Mouse (Mus musculus) forebrain, postnatal 0 days (tissue): ENCODE results near the gene Arpc2. TPM values are rescaled to one million over a fixed set of nuclear protein-coding genes. Genes with fewer than 3 reads are reported as not detected.

Experiments used
- ATAC-seq: fragments of 200-750 bp; cut with Nextera tagmentation; 2 replicates; pipeline ENCODE4 v1.8.0; 2017; ENCODE audit warnings: mild to moderate bottlenecking, moderate library complexity
- DNase-seq: peaks from one replicate; pipeline ENCODE4 v3.0.0-alpha.2; 2015
- H3K27ac ChIP-seq: fragments of 300-500 bp; sonication (generic); 2 replicates; pipeline ENCODE4 v1.5.1; 2014; ENCODE audit warnings: low read depth, mild to moderate bottlenecking, antibody characterized with exemption, low read length, moderate library complexity, mixed read lengths
- H3K27me3 ChIP-seq: fragments of 300-500 bp; sonication (generic); 2 replicates; pipeline ENCODE4 v1.6.1; 2014; ENCODE audit warnings: mild to moderate bottlenecking, low read length, mixed read lengths; ENCODE audit not compliant: insufficient read depth
- H3K36me3 ChIP-seq: fragments of 300-500 bp; sonication (generic); 2 replicates; pipeline ENCODE4 v1.6.1; 2014; ENCODE audit warnings: mild to moderate bottlenecking, moderate library complexity; ENCODE audit not compliant: insufficient read depth
- H3K4me1 ChIP-seq: fragments of 300-500 bp; sonication (generic); 2 replicates; pipeline ENCODE4 v1.6.1; 2014; ENCODE audit warnings: antibody characterized with exemption; ENCODE audit not compliant: insufficient read depth
- H3K4me2 ChIP-seq: fragments of 300-500 bp; sonication (generic); 2 replicates; pipeline ENCODE4 v1.6.1; 2014; ENCODE audit warnings: low read depth, mild to moderate bottlenecking, moderate library complexity
- H3K4me3 ChIP-seq: fragments of 300-500 bp; sonication (generic); 2 replicates; pipeline ENCODE4 v1.5.1; 2014; ENCODE audit warnings: low read depth, low read length, mixed read lengths
- H3K9ac ChIP-seq: fragments of 300-500 bp; sonication (generic); 2 replicates; pipeline ENCODE4 v1.6.1; 2014; ENCODE audit warnings: mild to moderate bottlenecking
- H3K9me3 ChIP-seq: fragments of 300-500 bp; sonication (generic); 2 replicates; pipeline ENCODE4 v1.6.1; 2016; ENCODE audit warnings: low read length
- CTCF ChIP-seq: sonication (generic); IDR thresholded peaks from 2 replicates; pipeline ENCODE4 v1.5.1; 2016; ENCODE audit warnings: antibody characterized with exemption, control low read depth, low read depth
- WGBS: fragments of 180-500 bp; shearing (Covaris S2); extraction: QIAGEN DNeasy Blood & Tissue Kit; methylation state at CpG from one replicate; pipeline ENCODE4 v1.1.7; 2014; 5-methylcytosine and 5-hydroxymethylcytosine counted together
- polyA plus RNA-seq: library from polyadenylated mRNA; unstranded; fragments of >200 nt; fragmentation: Nextera tagmentation; extraction: Ambion mirVana; gene quantifications from 2 replicates; pipeline ENCODE4 v1.2.1, GENCODE M21; 2015
- total RNA-seq: library from RNA; depleted of rRNA; stranded (reverse); fragments of >200 nt; gene quantifications from 2 replicates; pipeline ENCODE4 v1.2.3, GENCODE M21; 2014; rRNA removed

Gene Arpc2
- total RNA-seq (241 and 268 TPM in 2 replicates), polyA plus RNA-seq (541 and 596 TPM in 2 replicates)

GRCm38 (mm10) chr1:74235938-74236589, at the start of gene Arpc2:
Arpc2 (plus strand) TSS chr1:74236084.
- DNase-seq = peak; percentile 98
- peaks cover 21% of the 10 kb centered on the region for H3K4me1 ChIP-seq
- peak; percentile 95 for ATAC-seq
- H3K36me3 ChIP-seq = no peaks in the 10 kb centered on the region
- H3K27me3 ChIP-seq = no peaks in the 10 kb centered on the region
- no peak for TF ChIP-seq CTCF
- H3K9ac ChIP-seq = peak within 1 kb of the TSS; percentile 82
- WGBS = 1% methylated on average over 45 of the region's 55 CpGs
- H3K27ac ChIP-seq = peak within 1 kb of the TSS; percentile 90
- H3K9me3 ChIP-seq = no peaks in the 10 kb centered on the region
- H3K4me3 ChIP-seq = peak within 1 kb of the TSS; percentile 97
- peak within 1 kb of the TSS; percentile 67 for H3K4me2 ChIP-seq

DNA sequence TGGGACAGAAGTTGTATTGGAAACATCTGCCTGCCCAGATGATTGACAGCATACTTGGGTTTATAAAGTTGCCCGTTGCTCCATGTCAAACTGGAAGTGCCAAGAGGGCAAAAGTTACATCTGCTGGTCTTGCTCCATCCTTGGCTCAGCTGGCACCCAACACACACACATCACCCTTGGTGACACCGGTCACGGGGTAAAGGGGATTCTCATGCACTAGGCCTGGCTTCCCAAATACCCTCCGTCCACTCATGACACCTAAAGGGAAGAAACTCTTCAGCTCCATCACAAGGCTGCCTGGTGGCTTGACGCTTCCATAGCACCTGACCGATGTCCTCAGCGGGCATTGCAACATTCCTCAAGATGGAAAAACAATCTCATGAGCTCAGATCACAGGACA, 45.4 kb upstream of the Arpc2 start:
- Histone ChIP-seq H3K9ac (no peak overlapping the region), H3K36me3 (no peaks in the 10 kb centered on the region), H3K4me3 (no peak overlapping the region), H3K4me2 (no peak overlapping the region), H3K27me3 (no peaks in the 10 kb centered on the region), H3K9me3 (no peaks in the 10 kb centered on the region), H3K27ac (no peak overlapping the region), H3K4me1 (no peaks in the 10 kb centered on the region)
- DNase-seq (no peak), ATAC-seq (no peak)
- WGBS = 94% methylated on average over 7 of the region's 7 CpGs
- no peak for TF ChIP-seq CTCF

DNA sequence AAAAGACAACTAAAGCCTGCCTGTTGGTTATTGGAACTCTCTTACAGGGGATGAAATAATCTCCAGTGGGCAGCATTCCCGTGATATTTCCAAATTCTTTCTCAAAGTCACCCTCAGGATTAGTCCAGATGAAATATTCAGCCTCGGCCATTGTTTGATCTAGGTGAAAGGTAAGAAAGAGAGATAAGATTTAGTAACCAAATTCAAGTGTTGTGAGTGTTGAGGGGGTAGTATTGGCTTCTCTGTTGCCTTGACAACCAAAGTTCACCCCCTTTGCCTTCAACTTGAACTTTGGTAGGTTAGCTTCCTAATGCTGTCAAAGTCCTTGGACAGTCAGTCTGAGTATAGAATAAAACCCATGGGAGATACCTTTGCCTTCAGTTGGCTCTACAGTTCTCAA, 43.2 kb upstream of the Arpc2 start:
- no peak for DNase-seq
- Histone ChIP-seq H3K36me3 (no peaks in the 10 kb centered on the region), H3K9ac (no peak overlapping the region), H3K4me1 (no peaks in the 10 kb centered on the region), H3K4me2 (no peak overlapping the region), H3K4me3 (no peak overlapping the region), H3K27me3 (no peaks in the 10 kb centered on the region), H3K27ac (no peak overlapping the region), H3K9me3 (no peaks in the 10 kb centered on the region)
- ATAC-seq = no peak
- TF ChIP-seq CTCF = no peak
- WGBS = 70% methylated on average over 2 of the region's 2 CpGs

DNA sequence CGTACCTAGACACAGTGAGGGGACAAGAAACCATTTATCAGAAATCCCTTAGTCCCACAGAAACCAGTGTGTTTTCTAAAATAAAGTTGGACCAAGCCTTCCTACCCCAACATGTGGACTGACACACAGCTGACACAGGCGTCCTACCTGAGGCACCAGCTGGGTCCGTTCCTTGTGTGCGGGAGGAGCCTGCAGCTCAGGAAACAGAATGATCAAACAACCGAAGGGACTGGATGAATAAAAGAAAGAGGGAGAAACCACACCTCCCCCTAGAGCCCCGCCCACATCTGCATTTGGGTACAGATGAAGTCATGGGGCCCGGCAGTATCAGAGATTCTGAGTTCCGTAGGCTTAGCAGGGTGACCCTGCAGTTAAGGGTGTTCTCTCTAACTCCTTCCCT, 41.4 kb upstream of the Arpc2 start, which contains the start of gene Cxcr1:
Cxcr1 (minus strand) TSS at position 187 of the 400 bp plus-strand sequence.
- no peak within 1 kb of the TSS for H3K4me2 ChIP-seq
- H3K4me1 ChIP-seq = no peaks in the 10 kb centered on the region
- DNase-seq (no peak), ATAC-seq (no peak)
- WGBS = 69% methylated on average over 8 of the region's 8 CpGs
- H3K9me3 ChIP-seq = no peaks in the 10 kb centered on the region
- H3K27me3 ChIP-seq = no peaks in the 10 kb centered on the region
- TF ChIP-seq CTCF = no peak
- no peak within 1 kb of the TSS for H3K4me3 ChIP-seq
- no peaks in the 10 kb centered on the region for H3K36me3 ChIP-seq
- H3K27ac ChIP-seq = no peak within 1 kb of the TSS
- H3K9ac ChIP-seq = no peak within 1 kb of the TSS

DNA sequence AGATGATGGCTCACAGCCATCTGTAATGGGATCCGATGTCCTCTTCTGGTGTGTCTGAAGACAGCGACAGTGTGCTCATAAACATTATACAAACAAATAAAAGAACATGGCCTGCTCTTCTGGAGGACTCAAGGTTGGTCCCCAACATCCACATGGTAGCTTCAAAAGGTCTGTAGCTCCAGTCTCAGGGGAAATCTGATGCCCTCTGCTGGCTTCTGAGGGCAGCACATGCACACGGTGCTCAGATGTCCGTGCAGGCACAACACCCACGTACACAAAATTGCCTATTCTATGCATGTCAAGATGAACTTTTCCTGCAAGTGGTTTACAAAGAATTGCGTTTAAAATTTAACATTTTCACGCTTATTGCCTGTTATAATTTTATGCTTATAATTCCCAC, 39.9 kb upstream of the Arpc2 start:
- Histone ChIP-seq H3K9ac (no peak overlapping the region), H3K36me3 (no peaks in the 10 kb centered on the region), H3K4me2 (no peak overlapping the region), H3K27ac (no peak overlapping the region), H3K27me3 (no peaks in the 10 kb centered on the region), H3K9me3 (no peaks in the 10 kb centered on the region), H3K4me3 (no peak overlapping the region), H3K4me1 (no peaks in the 10 kb centered on the region)
- 47% methylated on average over 7 of the region's 7 CpGs for WGBS
- peak; percentile 56 for TF ChIP-seq CTCF
- ATAC-seq (no peak), DNase-seq (peak; percentile 30)

DNA sequence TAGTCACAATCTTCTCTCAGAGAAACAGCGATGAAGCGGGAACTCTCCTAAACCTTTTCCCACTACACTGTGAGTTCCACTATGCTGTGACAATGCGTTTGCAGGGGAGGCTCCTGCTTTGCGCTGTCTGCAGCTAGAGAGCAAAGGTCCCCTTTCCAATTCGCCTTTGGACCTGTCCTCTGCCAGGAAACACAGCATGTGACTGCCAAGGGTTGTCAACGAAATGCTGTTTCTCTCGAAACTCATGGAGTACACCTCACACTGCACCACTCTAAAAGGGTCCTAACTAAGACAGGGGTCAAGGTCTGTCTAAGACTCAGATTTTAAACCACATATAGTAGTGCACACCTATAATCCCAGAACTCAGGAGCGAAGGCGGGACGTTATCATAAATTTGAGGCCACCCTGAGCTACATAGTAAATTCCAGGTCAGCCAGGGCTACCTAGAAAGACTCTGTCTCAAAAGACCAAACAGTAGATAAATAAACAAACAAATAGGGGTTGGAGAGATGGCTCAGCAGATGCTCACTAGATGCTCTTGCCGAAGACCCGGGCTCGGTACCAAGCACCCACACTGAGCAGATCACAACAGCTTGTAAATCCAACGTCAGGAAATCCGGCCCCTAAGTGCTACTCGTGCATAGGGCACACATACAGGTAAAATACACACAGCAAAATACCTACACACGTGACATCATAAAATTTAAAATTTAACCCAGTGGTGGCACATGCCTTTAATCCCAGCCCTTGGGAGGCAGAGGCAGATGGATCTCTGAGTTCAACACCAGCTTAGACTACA, 39.1 kb upstream of the Arpc2 start:
- H3K9ac ChIP-seq = no peak overlapping the region
- H3K27ac ChIP-seq = no peak overlapping the region
- DNase-seq (no peak), ATAC-seq (no peak)
- TF ChIP-seq CTCF = no peak
- no peaks in the 10 kb centered on the region for H3K9me3 ChIP-seq
- 83% methylated on average over 17 of the region's 17 CpGs for WGBS
- no peaks in the 10 kb centered on the region for H3K4me1 ChIP-seq
- H3K4me2 ChIP-seq = no peak overlapping the region
- no peaks in the 10 kb centered on the region for H3K27me3 ChIP-seq
- H3K4me3 ChIP-seq = no peak overlapping the region
- no peaks in the 10 kb centered on the region for H3K36me3 ChIP-seq
